Mouse (Mus musculus) embryo, embryonic 10.5 days (tissue): ENCODE measurements around the gene Chka.

Source experiments
- DNase-seq: peaks from one replicate; pipeline ENCODE4 v3.0.0-alpha.2; 2015; ENCODE audit warnings: low spot score

The Chka gene

DNA sequence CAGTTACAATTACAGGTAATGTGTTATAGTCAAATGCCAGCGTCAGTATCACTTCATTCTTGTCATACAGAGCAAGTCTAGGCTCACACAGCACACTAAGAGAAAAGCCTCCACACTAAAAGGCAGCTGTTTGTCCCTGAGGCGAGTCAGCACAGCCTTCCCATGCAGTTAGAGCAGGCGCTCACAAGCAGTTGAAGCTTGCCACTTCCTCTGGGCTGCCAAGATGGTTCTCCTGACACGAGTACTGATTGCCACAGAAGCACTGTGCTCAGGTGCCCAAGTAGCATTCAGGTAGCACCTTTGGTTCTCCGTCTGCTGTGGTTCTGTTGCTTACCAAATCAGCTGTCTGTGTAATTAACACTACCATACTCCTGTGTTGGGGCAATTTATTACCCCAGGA lies 37.5 kb downstream of the Chka start:
- no peak for DNase-seq

DNA sequence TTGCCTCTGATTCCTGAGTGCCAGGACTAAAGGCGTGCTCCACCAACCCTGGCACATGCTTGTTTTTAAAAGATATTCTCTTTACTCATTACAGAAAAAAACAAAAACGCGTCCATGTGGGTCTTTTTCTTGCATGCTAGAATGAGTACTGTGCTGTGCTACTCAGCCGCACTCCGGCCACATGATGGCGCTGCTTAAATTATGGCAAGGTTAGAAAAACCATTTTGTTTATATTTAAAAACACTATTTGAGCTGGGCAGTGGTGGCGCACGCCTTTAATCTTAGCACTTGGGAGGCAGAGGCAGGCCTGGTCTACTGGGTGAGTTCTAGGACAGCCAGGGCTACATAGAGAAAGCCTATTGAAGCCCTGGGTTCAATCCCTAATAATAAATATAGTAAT lies 38.6 kb downstream of the Chka start:
- peak; percentile 37 for DNase-seq

DNA sequence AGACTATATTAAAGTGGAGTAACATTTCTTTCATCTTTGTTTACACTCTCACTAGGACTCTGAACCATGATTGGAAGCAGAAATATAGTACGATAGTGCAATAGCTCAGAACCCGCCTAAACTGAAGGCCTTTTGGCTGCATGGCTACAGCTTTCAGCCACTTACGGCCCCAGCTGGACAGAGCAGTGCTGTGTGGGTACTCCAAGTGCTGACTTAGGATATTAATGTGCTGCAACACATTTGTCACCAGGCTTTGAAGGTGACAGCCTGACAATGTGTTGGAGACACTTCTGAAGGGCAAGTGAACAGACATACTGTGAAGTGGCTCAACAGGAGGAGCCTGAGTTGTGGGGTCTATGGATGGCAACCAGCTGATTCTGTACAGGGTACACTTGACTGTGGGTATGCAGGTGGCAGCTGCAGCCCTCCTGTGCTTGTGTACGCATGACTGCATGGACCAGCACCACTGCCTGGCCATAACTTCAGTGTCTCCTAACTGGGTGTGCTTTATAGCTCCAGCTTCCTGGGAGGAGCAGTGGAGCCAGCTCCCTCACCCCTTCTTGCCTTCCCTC lies 42.1 kb downstream of the Chka start:
- DNase-seq, result no peak

DNA sequence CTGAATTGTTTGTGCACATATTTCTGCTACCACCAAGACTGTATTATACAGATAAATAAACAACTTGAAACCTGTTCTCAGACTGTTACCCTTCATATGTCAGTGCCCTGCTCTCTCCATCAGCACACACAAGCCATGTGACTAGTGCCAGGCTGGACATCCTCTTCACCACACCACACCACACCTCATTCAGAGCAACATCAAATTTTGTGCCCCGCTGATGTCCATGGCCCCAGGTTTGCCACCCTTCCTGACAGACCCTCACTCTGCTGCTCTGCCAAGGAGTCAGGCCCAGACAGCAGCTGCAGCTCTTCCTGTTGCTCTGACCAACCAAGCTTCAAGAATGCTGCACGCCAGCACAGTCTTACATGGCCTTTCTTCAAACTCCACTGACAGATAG lies 42.7 kb downstream of the Chka start:
- DNase-seq, result no peak

DNA sequence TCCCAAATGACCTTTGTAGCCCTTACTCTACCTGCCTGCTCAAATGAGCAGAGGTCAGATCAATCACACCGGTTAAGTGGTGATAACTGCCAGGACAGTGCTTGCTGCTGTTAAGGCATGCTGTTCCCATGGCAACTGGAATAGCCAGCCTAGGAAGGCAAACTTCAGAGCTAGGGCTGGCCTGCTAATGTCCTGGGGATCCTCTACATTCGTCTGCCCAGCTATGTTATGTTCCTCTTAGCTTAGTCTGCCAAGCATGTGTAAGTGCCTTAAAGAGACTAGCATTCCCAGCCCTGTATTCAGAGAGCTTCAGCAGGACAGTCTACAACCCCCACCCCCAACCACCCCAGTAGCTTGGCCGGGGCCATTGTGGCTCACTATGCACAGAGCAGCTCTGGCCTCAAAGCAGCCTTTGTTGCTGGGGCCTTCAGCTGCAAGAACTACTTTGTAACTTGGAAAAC lies 43.6 kb downstream of the Chka start:
- peak; percentile 56 for DNase-seq

DNA sequence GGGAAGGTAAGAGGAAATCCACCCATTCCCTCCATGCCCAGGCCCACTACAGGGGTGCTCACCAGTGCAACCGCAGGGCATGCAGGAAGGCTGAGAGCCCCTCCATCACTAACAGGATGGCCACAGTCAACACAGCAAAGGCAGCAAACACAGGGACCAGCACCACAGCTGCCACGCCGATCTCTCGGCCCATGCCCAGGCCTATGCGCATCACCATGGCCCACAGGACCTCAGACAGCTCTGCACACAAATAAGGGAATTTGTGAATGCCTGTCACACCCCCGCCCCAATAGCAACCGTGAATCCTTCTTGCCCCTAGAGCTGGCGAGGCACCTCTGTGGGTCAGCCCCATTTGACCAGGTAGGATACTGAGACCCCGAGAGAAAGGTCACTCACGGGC lies 44.6 kb downstream of the Chka start:
- no peak for DNase-seq

DNA sequence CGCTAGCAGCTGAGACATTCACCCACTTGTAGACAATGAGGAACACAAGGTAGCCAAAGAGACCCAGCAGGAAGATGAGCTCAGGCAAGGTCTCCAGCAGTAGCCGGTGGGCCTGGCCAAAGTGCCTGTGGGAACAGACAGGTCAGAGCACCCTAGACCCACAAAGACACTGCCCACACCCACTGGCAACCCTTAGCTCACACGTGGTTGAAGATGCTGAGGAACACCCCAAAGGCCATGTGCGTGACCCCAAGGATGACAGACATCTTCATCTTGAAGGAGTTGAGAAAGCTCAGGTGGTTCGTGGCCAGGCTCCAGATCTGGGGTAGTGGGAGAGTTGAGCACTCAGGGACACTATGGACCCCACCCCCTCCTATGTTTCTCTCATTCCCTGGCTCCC lies 46.0 kb downstream of the Chka start:
- DNase-seq, result no peak

DNA sequence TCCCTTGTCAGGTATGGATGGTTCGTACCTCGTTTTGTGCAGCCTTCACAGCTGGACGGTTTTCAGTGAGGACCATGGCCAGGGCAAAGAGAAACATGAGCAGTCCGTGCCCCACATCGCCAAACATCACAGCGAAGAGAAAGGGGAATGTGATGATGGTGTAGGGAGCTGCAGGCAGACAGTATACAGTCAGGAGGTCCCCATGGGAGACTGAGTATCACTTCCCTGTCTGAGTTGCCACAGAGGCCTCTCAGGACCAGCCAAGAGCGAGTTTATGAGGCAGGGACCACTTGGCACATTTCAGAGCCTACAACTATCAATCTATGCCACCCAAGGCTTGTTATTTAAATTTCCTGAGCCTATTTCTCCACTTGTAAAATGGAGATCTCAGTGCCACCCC lies 47.4 kb downstream of the Chka start:
- no peak for DNase-seq

DNA sequence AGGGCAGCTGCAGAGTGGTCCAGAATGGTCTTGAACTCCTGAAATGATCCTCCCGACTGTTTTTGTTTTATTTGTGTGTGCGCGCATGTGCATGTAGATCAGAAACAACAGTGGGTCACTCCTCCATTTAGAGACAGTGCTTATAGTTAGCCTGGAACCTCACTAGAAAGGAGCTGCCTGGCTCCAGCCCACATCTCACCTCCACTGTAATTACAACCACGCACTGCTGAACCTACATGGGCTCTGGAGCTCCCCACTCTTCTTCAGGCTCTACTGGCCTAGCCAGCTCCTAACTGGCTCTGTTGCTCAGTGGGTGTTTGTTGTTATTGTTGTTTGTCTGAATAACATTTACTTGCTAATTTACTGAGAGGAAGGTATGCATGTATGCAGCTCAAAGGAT lies 48.0 kb downstream of the Chka start:
- DNase-seq, result no peak

DNA sequence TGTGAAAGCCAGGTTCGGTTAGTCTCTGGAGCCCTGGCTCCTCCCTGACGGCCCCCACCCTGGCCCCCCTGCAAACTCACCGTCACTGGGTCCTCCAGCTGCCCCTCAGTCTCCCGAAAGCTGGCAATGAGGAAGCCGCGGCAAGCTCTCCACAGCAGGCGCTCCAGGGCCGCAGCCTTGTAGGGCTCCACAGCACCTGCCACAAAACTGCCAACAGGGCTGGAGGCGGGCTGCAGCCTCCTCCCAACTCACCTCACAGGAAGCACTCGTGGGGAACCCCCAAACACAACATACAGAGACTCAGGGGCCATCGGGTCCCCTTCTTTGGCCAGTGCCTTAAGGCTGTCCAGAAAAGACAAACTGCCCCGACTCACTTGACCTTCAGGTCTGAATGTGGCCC lies 51.4 kb downstream of the Chka start:
- DNase-seq, result no peak

DNA sequence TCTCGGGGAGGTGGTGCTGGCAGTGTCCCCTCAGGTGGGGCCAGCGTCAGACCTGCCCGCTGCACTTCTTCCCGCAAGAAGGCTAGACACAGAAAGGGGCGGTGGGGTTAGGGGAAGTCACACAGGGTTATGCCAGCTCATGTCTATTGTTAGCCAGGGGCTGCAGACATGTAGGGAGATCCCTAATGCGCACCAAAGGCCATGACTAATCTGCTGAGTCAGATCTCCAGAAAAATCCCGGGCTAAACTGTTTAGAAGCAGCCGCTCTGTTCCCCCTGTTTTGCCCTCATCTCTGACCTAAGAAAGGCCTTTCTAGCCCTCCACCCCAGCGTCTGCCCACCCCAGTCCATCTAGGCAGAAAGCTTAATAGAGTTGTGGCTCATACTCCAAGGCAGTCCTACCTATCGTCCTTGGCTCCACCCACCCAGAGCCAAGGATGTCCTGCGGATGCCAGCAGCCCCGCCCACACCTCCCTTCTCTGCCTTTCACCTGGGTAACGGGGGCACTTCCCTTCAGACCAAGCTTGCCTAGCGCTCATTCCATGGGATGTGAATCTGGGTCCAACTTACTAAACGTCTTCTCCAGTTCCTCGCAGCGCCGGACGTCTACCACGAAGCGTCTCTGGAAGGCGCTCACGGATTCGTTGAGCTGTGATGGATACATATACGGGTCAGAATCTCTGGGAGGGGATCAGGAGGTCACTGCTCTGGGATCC lies 52.2 kb downstream of the Chka start:
- DNase-seq, result no peak

DNA sequence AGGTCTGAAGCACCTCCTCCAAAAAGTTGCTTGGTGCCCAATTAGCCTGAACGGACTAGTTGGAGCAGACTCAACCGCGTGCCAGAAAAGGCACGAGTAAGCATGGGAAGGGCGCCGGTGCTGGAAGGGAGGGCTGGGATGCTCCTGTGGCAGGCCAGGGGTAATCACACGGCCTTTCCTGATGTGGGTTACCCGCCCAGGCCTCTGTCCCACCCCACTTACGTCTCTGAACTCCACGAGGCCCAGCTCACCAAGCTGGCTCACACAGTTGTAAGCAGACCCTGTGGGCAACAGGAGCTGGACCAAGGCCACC lies 52.7 kb downstream of the Chka start:
- no peak for DNase-seq

DNA sequence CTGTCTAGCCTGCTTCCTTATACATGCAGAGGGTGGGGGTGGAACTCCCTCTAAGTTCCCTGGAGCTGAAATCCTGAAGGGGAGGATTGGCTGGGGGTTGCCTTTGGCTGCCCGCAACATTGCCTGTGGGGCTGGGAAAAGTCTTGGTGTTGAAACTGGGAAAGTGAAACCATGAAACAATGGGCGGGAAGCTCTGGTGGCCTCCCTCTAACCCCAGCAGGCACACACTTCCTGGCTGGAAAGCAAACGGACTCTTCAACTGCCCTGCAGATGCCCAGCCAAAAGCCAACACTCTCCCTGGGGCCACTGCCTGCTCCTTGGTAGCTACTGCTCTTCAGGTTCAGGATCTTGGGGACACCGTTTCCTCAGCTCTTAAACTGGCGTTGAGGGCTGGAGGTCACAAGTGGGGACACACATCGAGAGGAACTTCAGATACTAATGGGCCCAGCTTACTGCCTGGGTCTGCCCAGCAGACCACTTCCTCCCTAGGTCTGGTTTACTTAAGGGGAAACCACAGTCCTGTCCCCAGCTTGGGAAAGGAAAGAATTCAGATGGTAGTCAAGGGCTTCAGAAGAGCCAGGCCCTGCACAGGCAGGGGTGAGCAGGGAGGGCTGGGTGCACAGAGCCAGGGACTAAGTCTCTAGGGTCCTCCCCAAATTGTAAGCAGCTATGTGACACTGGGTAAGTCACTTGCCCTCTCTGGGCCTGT lies 53.8 kb downstream of the Chka start:
- peak; percentile 16 for DNase-seq

DNA sequence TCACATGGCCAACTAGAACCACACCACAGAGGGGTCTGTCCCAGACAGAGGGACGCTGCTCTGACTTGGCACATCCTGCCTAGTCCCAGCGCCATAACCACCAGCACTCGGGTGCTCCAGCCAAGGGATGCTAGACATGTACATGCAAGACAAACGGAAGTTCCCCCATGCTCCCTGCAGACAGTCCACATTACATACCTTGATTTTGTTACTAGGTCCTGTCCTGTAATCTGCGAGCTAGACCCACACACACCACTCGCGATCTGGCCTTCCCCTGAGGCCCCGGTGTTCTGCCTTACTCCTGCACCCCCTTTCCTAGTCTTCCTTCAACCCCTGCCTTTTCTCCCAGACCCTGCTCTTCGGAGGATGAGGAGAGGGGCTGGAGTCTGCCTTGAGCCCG lies 54.8 kb downstream of the Chka start:
- no peak for DNase-seq

DNA sequence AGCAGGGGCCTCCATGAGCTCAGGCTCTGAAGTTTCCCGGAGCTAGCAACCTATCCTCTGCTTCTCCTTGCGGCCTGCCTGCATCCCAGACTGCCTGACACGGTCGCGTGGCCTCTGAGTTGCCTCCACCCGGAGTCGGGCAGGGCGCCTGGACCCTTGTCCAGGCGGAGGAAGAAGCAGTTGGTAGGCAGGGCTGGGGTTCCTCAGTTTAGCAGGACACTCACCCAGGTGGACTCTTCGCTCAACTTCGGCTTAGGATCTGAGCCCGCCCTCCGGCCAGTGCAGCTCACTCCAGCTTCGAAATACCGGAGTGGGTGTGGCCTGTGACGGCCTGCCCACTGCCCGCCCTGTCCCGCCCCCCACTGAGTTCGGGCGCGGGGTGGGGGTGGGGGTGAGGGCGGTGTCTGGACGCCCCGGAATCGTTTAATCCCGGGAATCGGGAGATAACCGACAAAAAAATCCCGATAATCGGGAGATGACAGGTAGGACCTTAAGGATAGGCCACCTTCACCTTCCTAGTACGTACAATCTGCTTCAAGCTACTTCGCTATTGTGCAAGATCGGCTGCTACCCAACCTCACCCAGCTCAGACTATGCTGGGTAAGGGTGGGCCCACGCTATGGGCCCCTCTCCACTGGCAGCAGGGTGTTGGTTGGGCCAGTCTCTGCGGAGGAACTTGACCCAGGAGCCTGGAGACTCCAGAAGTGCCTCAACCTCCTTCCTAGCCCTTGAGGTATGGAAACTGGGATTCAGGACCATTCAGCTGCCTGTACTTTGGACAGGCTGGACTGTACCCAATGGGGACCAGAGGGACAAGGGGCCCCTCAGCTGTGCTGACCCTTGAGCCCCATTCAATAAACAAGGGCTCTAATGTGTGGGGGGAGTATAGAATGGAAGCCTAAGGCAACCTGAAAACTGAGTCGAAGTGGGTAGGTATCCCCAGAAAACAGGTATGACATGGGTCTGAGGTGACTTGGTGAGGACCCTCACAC lies 55.5 kb downstream of the Chka start, which contains the start of gene Tcirg1:
TSS of gene Tcirg1 (minus strand) at position 339 of the 992 bp plus-strand sequence.
- DNase-seq, result peak; percentile 75

DNA sequence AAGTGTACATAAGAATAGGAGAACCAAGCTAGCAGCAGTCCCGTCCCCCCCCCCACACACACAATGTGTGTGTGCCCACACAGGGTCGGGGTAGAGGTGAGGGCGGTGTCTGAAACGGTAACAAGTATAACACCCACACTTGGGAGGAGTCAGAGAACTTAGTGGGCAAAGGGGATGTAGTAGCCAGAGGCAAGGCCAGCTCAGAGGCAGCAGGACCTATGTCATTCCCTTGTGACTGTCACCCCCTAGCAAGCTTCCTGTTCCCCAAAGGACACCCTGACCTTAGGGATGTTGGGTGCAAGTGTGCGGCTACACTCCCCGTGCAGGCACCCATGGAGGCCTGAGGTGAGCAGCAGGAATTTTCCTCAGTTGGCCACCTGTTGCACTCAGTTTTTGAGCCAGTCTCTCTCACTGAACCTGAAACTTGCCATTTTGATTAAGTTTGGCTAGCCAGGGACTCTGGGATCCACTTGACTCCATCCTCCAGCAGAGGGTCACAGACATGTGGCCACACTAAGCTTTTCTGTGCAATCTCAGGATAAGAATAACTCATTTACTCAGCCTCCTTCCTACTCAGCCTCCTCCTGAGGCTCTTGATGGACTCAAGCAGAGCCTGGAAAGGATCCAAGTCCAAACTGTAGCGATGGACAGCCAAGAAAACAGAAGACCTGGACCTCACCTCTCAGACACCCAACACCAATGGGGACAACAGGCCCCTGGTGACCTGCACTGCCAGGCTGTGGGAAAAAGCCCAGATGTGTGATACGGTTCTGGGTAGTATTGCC lies 56.5 kb downstream of the Chka start:
- DNase-seq, result no peak

DNA sequence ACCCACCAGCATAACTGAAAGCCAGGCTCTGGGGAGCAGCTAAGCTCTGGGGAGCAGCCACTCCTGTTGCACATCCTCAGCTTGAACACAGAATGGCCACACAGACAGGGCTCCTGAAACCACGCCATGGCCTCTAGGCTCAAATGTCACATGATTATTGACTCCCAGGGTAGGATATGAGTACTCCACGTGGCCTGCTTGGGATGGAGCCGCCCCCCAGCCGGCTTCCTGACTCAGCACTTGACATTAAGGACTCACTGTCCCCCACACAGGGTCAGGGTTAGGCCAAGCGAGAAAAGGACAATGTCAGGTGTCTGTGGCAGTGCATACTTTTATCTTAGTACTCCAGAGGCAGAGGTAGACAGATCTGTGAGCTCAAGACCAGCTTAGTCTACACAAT lies 58.6 kb downstream of the Chka start:
- no peak for DNase-seq

DNA sequence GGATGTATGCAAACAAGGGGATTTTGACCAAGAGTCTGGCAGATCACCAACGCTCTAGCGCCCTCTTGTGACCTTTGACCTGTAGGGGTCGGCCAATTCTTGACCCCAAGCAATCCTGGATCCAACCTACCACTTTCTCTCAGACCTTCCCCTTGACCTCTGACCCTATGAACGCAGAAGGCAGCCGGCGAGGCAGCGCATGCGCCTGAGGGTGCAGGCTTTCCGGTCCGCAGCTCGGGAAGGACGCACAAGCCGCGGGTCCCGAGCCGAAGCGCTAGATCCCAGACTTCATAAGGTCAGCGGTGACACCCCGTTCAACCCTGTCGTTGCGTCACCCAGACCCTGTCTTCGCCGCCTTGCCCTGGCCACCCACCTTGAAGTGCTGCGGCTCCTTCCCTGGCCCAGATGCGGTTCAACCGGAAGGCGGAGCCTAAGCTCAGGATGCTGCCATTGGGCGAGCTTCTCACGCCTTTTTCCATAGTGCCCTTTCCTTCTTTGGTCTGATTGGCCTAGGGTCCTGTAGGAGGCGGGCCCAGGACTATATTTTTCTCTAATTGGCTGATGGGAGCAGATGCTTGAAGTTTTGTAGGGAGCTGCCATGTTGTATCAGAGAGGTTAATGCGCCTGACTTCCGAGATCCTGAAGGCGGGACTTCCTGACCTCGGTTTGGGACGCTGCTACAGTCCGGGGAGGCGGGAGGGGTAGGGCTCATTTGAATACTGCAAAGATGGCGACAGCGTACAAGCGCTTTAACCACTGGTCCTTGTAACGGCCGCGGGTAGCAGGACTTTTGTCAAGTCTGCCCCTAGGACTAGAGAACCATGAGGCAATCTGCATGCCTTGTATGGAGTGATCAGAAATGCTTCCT lies 61.0 kb downstream of the Chka start, which contains the start of gene Ndufs8:
TSS of gene Ndufs8 (minus strand) at position 438 of the 868 bp plus-strand sequence.
- peak; percentile 98 for DNase-seq

DNA sequence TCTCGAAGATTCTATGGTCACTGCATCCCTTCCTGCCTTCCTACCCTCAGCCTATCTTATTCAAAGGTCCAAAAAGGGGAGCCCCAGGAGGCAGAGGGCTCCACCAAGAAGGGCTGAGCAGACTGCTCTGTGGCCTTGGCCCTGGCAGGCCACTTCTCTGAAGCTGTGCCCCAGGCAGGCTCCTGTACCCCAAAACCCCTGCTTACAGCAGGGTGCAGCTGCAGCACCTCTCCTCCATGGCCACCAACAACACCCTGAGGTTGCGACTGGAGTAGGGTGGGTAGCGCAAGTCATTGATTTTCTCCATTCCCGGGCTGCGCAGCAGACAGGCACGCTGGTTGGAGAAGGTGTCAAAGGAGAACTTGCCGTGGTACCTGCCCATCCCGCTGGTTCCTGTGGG lies 62.1 kb downstream of the Chka start:
- no peak for DNase-seq

DNA sequence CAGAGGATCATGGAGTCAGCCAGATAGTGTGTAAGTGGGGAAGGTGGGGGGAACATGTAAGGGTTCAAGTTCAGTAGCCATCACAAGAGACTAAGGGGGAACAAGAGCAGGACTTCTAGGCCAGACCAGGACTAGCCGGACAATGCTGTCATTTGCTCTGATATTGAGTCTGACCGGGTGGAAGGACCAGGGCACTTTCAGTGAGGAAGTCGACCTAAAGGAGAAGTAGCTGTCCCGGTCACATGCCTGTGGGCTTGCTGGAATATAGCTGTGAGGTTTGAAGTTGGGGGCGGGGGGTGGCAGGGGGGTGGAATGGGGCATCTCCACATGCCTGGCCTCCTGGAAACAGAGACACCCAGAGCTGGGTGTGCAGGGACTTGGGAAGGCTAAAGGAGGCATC lies 63.0 kb downstream of the Chka start:
- DNase-seq, result no peak
